Mouse (Mus musculus) granulocyte monocyte progenitor cell, adult 5-6 weeks (primary cell): ENCODE data around the gene Gm11627. TPM values are rescaled to one million over a fixed set of nuclear protein-coding genes. Genes with fewer than 3 reads are reported as not detected.

ENCODE experiments used
- ATAC-seq: replicated peaks from 2 replicates; pipeline ENCODE4 v1.8.0; 2016; ENCODE audit warnings: mild to moderate bottlenecking, moderate TSS enrichment, inconsistent platforms; ENCODE audit not compliant: poor library complexity, severe bottlenecking
- total RNA-seq, 2 experiments: library from RNA; stranded (forward) in 1 of 2; stranded (reverse) in 1 of 2; fragments of 200-712, 200-1000 nt in 1 of 2; fragments of >200 nt in 1 of 2; fragmentation: Nextera tagmentation in 1 of 2; gene quantifications; 2 replicates each; pipeline ENCODE4 v1.2.3; 2014 to 2017

The Gm11627 gene
- total RNA-seq, 2 experiments from 2014 or later: not detected

- no peak for ATAC-seq
Measured at GRCm38 (mm10) chr11:102603496-102603850, 24.2 kb upstream of the Gm11627 start.

GRCm38 (mm10) chr11:102602816-102603495 is 23.7 kb upstream of the Gm11627 start:
- ATAC-seq: no peak

- 0 out of 2 replicates have a peak, but pooled peaks have one; percentile 38 for ATAC-seq
Measured at GRCm38 (mm10) chr11:102599912-102600311, 20.7 kb upstream of the Gm11627 start.

- no peak for ATAC-seq
Measured at GRCm38 (mm10) chr11:102595341-102595820, 16.1 kb upstream of the Gm11627 start.

- ATAC-seq: no peak
Measured at GRCm38 (mm10) chr11:102587554-102587953, 8.3 kb upstream of the Gm11627 start.

GRCm38 (mm10) chr11:102586445-102587130 is 7.3 kb upstream of the Gm11627 start:
- no peak for ATAC-seq

- no peak for ATAC-seq
Measured at GRCm38 (mm10) chr11:102582736-102583135, 3.5 kb upstream of the Gm11627 start.

GRCm38 (mm10) chr11:102582016-102582610 is 2.9 kb upstream of the Gm11627 start:
- no peak for ATAC-seq

- no peak for ATAC-seq
Measured at GRCm38 (mm10) chr11:102581281-102582015, 2.2 kb upstream of the Gm11627 start.

GRCm38 (mm10) chr11:102580034-102580330 is 721 bp upstream of the Gm11627 start:
- no peak for ATAC-seq

GRCm38 (mm10) chr11:102578341-102579118 is 731 bp downstream of the Gm11627 start:
- ATAC-seq: peak; percentile 77

- no peak for ATAC-seq
Measured at GRCm38 (mm10) chr11:102576050-102576754, 3.1 kb downstream of the Gm11627 start.

GRCm38 (mm10) chr11:102575034-102575433 is 4.2 kb downstream of the Gm11627 start:
- no peak for ATAC-seq

- ATAC-seq: peak; percentile 86
Measured at GRCm38 (mm10) chr11:102572866-102573663, 6.2 kb downstream of the Gm11627 start.

GRCm38 (mm10) chr11:102568756-102569377 is 10.4 kb downstream of the Gm11627 start:
- no peak for ATAC-seq

GRCm38 (mm10) chr11:102568191-102568590 is 11.1 kb downstream of the Gm11627 start:
- no peak for ATAC-seq

- ATAC-seq: no peak
Measured at GRCm38 (mm10) chr11:102567723-102568122, 11.5 kb downstream of the Gm11627 start.

GRCm38 (mm10) chr11:102567157-102567556 is 12.1 kb downstream of the Gm11627 start:
- ATAC-seq: no peak
